Mouse (Mus musculus) hindbrain, embryonic 10.5 days (tissue): ENCODE data around the gene Dnajc16. TPM values are rescaled to one million over a fixed set of nuclear protein-coding genes. Genes with fewer than 3 reads are reported as not detected.

Experiments used
- DNase-seq: peaks from one replicate; pipeline ENCODE4 v3.0.0-alpha.2; 2017; ENCODE audit warnings: low spot score
- H3K27ac ChIP-seq: fragments of 300-500 bp; sonication (generic); 2 replicates; pipeline ENCODE4 v1.5.1; 2016; ENCODE audit warnings: mild to moderate bottlenecking, moderate library complexity
- H3K27me3 ChIP-seq: fragments of 300-500 bp; sonication (generic); 2 replicates; pipeline ENCODE4 v1.6.1; 2016; ENCODE audit warnings: mild to moderate bottlenecking; ENCODE audit not compliant: poor library complexity, insufficient read depth, severe bottlenecking
- H3K36me3 ChIP-seq: fragments of 300-500 bp; sonication (generic); 2 replicates; pipeline ENCODE4 v1.6.1; 2016; ENCODE audit warnings: mild to moderate bottlenecking, moderate library complexity
- H3K4me1 ChIP-seq: fragments of 300-500 bp; sonication (generic); replicated peaks from 2 replicates; pipeline ENCODE4 v1.6.1; 2016; ENCODE audit warnings: mild to moderate bottlenecking
- H3K4me3 ChIP-seq: fragments of 300-500 bp; sonication (generic); 2 replicates; pipeline ENCODE4 v1.5.1; 2016; ENCODE audit warnings: mild to moderate bottlenecking, moderate library complexity
- H3K9me3 ChIP-seq: fragments of 300-500 bp; sonication (generic); 2 replicates; pipeline ENCODE4 v1.6.1; 2016; ENCODE audit warnings: mild to moderate bottlenecking, moderate library complexity
- WGBS: fragments of 180-500 bp; shearing (Covaris S2); methylation state at CpG from one replicate; pipeline ENCODE4 v1.1.7; 2016; 5-methylcytosine and 5-hydroxymethylcytosine counted together
- polyA plus RNA-seq: library from polyadenylated mRNA; unstranded; fragments of >200 nt; fragmentation: Nextera tagmentation; extraction: Ambion mirVana; gene quantifications from 2 replicates; pipeline ENCODE4 v1.2.1, GENCODE M21; 2016

Dnajc16 gene
- polyA plus RNA-seq, 1 experiment from 2014 or later = 5.5 TPM

GRCm38 (mm10) chr4:141713598-141714142 lies 77.1 kb downstream of the Dnajc16 start:
- H3K27ac ChIP-seq = no peak overlapping the region
- 92% methylated on average over 5 of the region's 5 CpGs for WGBS
- DNase-seq = no peak
- no peak overlapping the region for H3K4me3 ChIP-seq
- no peaks in the 10 kb centered on the region for H3K9me3 ChIP-seq
- peaks cover 18% of the 10 kb centered on the region for H3K4me1 ChIP-seq
- H3K27me3 ChIP-seq = no peaks in the 10 kb centered on the region
- peaks cover 78% of the 10 kb centered on the region for H3K36me3 ChIP-seq

GRCm38 (mm10) chr4:141711250-141711649 lies 79.5 kb downstream of the Dnajc16 start:
- H3K27me3 ChIP-seq = no peaks in the 10 kb centered on the region
- peaks cover 85% of the 10 kb centered on the region for H3K36me3 ChIP-seq
- DNase-seq = no peak
- H3K9me3 ChIP-seq = no peaks in the 10 kb centered on the region
- 93% methylated on average over 1 of the region's 1 CpGs for WGBS
- H3K4me1 ChIP-seq = peaks cover 17% of the 10 kb centered on the region
- H3K4me3 ChIP-seq = no peak overlapping the region
- H3K27ac ChIP-seq = no peak overlapping the region

Other genes starting within 250 kb of the Dnajc16 start
- gene Fblim1, start 184.8 kb downstream of the Dnajc16 start, polyA plus RNA-seq = 33.7 and 34.4 TPM in 2 replicates
- 1.2 and 1.5 TPM in 2 replicates for gene Tmem82, start 172.3 kb downstream of the Dnajc16 start, polyA plus RNA-seq
- gene Slc25a34, start 167.1 kb downstream of the Dnajc16 start, polyA plus RNA-seq = 0.10 TPM in 1 of 2 replicates, not detected in the other
- 5.0 and 5.4 TPM in 2 replicates for gene Plekhm2, start 126.0 kb downstream of the Dnajc16 start, polyA plus RNA-seq
- 2.9 TPM in 1 of 2 replicates, not detected in the other for gene Rsc1a1, start 105.3 kb downstream of the Dnajc16 start, polyA plus RNA-seq
- 20.8 and 28.4 TPM in 2 replicates for gene Ddi2, start 67.5 kb downstream of the Dnajc16 start, polyA plus RNA-seq
- not detected in 2 replicates for gene Agmat, start 44.3 kb downstream of the Dnajc16 start, polyA plus RNA-seq
- gene Casp9, start 2.7 kb upstream of the Dnajc16 start, polyA plus RNA-seq = 25.5 and 27.0 TPM in 2 replicates
- not detected in 2 replicates for gene Cela2a, start 35.2 kb upstream of the Dnajc16 start, polyA plus RNA-seq
- gene Ctrc, start 55.4 kb upstream of the Dnajc16 start, polyA plus RNA-seq = not detected in 2 replicates
- 51.4 and 61.3 TPM in 2 replicates for gene Efhd2, start 84.0 kb upstream of the Dnajc16 start, polyA plus RNA-seq
- 2.3 and 4.1 TPM in 2 replicates for gene Fhad1, start 224.2 kb upstream of the Dnajc16 start, polyA plus RNA-seq